17 mouse cellular contexts compared by ENCODE assay signal in genomic region chr4:97793931-97794330, GRCm38 (mm10). TPM values are rescaled to one million over a fixed set of nuclear protein-coding genes. Genes with fewer than 3 reads are reported as not detected.
"Had no signal": no experiment of that assay in that cellular context is flagged by ENCODE, and none has a peak within 500 bp of the region (broad histone marks: within the 10 kb centered on the region; RNA-seq: fewer than 3 reads in every experiment).

No protein-coding gene starts in this region.

- H3K36me3 ChIP-seq: liver, embryonic 15.5 days; midbrain, embryonic 12.5 days; stomach, embryonic 15.5 days had no signal

- H3K4me2 ChIP-seq: kidney, embryonic 15.5 days; limb, embryonic 13.5 days; liver, embryonic 11.5 days; liver, embryonic 15.5 days; lung, embryonic 14.5 days; midbrain, embryonic 12.5 days; stomach, embryonic 15.5 days had no signal

- H3K4me3 ChIP-seq: kidney, embryonic 15.5 days; limb, embryonic 13.5 days; liver, embryonic 15.5 days; megakaryocyte, embryonic 14.5 days; midbrain, embryonic 12.5 days; stomach, embryonic 15.5 days had no signal

- H3K27me3 ChIP-seq: limb, embryonic 13.5 days; liver, embryonic 15.5 days; stomach, embryonic 15.5 days had no signal

- H3K9ac ChIP-seq: kidney, embryonic 15.5 days; limb, embryonic 13.5 days; liver, embryonic 15.5 days; lung, embryonic 14.5 days; midbrain, embryonic 12.5 days; stomach, embryonic 15.5 days had no signal

- H3K4me1 ChIP-seq: liver, embryonic 15.5 days had no signal

- DNase-seq: kidney, postnatal 14 days; left cerebral cortex, postnatal 4 days; lung, embryonic 14.5 days; lung, postnatal 10 days; right cerebral cortex, postnatal 14 days; thymus, adult 2 months; thymus, postnatal 25 days had no signal

- H3K9me3 ChIP-seq: kidney, embryonic 15.5 days; limb, embryonic 13.5 days; liver, embryonic 15.5 days; megakaryocyte, embryonic 14.5 days; midbrain, embryonic 12.5 days; stomach, embryonic 15.5 days had no signal

- H3K27ac ChIP-seq: kidney, embryonic 15.5 days; limb, embryonic 13.5 days; liver, embryonic 15.5 days; macrophage; midbrain, embryonic 12.5 days; stomach, embryonic 15.5 days had no signal

RNA-seq across cellular contexts. Expression of gene E130114P18Rik, which starts 16.1 kb away (rescaled TPM):
- polyA plus RNA-seq: large intestine, adult 2 months; macrophage; spleen, adult 2 months had no signal
